Mouse (Mus musculus): Measurements from ENCODE around the gene Brd2.

DNA sequence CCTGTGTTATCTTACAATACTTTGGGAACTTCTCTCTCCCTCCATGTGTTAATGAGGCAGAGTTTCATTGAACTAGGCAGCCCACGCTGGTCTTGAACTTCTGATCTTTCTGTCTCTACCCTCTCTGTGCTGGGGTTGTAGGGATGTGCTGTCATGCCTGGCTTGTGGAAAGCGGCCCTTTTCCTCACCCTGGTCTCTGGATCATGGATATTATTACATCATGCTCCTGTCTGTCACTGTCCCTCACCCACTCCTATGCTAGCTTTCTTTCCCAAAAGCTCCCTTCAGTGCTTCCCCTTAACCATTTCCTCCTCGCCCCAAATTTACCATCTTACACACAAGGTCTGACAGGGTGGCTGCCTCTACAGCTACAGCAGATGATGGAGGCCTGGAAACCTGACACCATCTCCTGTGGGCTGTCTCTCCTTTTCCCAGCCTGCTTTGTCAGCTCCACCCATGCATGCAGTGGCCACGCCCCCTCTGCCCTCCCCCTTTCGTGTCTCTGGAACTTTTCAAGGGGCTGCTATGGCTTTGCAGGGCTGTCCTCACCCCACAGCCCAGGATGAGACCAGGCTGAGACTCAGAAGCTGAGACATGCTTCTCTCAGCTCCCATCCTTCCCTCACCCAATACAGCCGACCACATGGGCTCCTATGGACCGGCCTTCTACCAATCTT, 29.1 kb downstream of the Brd2 start:
- no peak for TF ChIP-seq CTCF (IDR thresholded peaks at IDR 0.05; ENCODE audit: borderline replicate concordance, insufficient read depth, low read depth, low read length)
- TF ChIP-seq POLR2A (IDR thresholded peaks at IDR 0.05; ENCODE audit: borderline replicate concordance, insufficient read depth, low read length), result no peak
